In genomic region chr17:80795453-80796105, GRCm38 (mm10) we compare ENCODE assay signal across 24 mouse cellular contexts.
DNase-seq lines count a peak whose midpoint lies in the region; ATAC-seq and TF ChIP-seq lines count a peak whose summit lies in the region.
"Had no signal": no experiment of that assay in that cellular context is flagged by ENCODE, and none has a peak within 500 bp of the region (broad histone marks: within the 10 kb centered on the region; RNA-seq: fewer than 3 reads in every experiment).

No protein-coding gene starts in this region.

- H3K36me3 ChIP-seq in stomach, embryonic 14.5 days (ENCODE audit: control insufficient read depth, insufficient read depth, low read length), result no peaks in the 10 kb centered on the region
- H3K36me3 ChIP-seq: embryonic facial prominence, embryonic 12.5 days; forebrain, embryonic 12.5 days; midbrain, embryonic 12.5 days; neural tube, embryonic 13.5 days; stomach, embryonic 15.5 days had no signal

- peak; percentile 62; the same call in 1 of the 2 replicates for ATAC-seq in stomach, embryonic 14.5 days (ENCODE audit: insufficient number of reproducible peaks, insufficient read depth, low FRiP score, low read depth)
- ATAC-seq: CD4-positive, CD25-positive, alpha-beta regulatory T cell, adult 4 months; hindbrain, embryonic 16.5 days had no signal

- peak; percentile 39 for DNase-seq in cerebellum, adult 9-11 months
- DNase-seq in cerebellum, postnatal 25 days, result no peak
- DNase-seq in lung, adult 18-20 months, result peak; percentile 38 to 54
- DNase-seq in lung, adult 2 months, result no peak
- DNase-seq in retina, embryonic 14.5 days (ENCODE audit: low spot score), result no peak
- no peak for DNase-seq in adrenal gland, postnatal 10 days
- DNase-seq: cerebellum, adult 8-10 months; gastrocnemius, adult 2 months; heart, postnatal 14 days; kidney, adult 2 months; kidney, postnatal 14 days; right cerebral cortex, postnatal 14 days; spleen, adult 18-20 months had no signal

- H3K27ac ChIP-seq in embryonic fibroblast, embryonic 13.5 days (ENCODE audit: insufficient read depth, low read length), result peak overlapping the region; percentile 93
- H3K27ac ChIP-seq in stomach, embryonic 14.5 days (ENCODE audit: low read length), result no peak overlapping the region
- H3K27ac ChIP-seq: embryonic facial prominence, embryonic 12.5 days; forebrain, embryonic 12.5 days; gastrocnemius, adult 2 months; liver, embryonic 14.5 days; midbrain, embryonic 12.5 days; neural tube, embryonic 13.5 days; stomach, embryonic 15.5 days had no signal

- no peaks in the 10 kb centered on the region for H3K9me3 ChIP-seq in stomach, embryonic 14.5 days (ENCODE audit: control insufficient read depth, low read depth, low read length)
- H3K9me3 ChIP-seq: embryonic facial prominence, embryonic 12.5 days; forebrain, embryonic 12.5 days; midbrain, embryonic 12.5 days; neural tube, embryonic 13.5 days; stomach, embryonic 15.5 days had no signal

- H3K27me3 ChIP-seq in stomach, embryonic 14.5 days (ENCODE audit: control insufficient read depth, insufficient read depth, low read length), result no peaks in the 10 kb centered on the region
- H3K27me3 ChIP-seq: embryonic facial prominence, embryonic 12.5 days; forebrain, embryonic 12.5 days; midbrain, embryonic 12.5 days; neural tube, embryonic 13.5 days; stomach, embryonic 15.5 days had no signal

- peaks cover 14% of the 10 kb centered on the region for H3K4me1 ChIP-seq in lung, adult 2 months (ENCODE audit: control insufficient read depth, insufficient read depth, low read length)
- peaks cover 7% of the 10 kb centered on the region; the same call in 1 of the 2 replicates for H3K4me1 ChIP-seq in embryonic fibroblast, embryonic 13.5 days (ENCODE audit: control insufficient read depth, insufficient read depth, low read length)
- peaks cover 6% of the 10 kb centered on the region; the same call in 1 of the 2 replicates for H3K4me1 ChIP-seq in stomach, embryonic 14.5 days (ENCODE audit: control insufficient read depth, insufficient read depth, low read length)
- H3K4me1 ChIP-seq: embryonic facial prominence, embryonic 12.5 days; midbrain, embryonic 12.5 days; neural tube, embryonic 13.5 days had no signal

- no peak for TF ChIP-seq POLR2A in lung, adult 2 months (IDR thresholded peaks at IDR 0.05; ENCODE audit: borderline replicate concordance, extremely low read depth, low read depth, low read length)
- TF ChIP-seq POLR2A in embryonic fibroblast, embryonic 13.5 days (IDR thresholded peaks at IDR 0.05; ENCODE audit: low read depth, low read length), result 0 out of 2 replicates have a peak, but pooled peaks have one; percentile 12

- no peak overlapping the region for H3K4me3 ChIP-seq in lung, adult 2 months (replicated peaks; ENCODE audit: extremely low read depth, low read depth, low read length)
- H3K4me3 ChIP-seq in embryonic fibroblast, embryonic 13.5 days (ENCODE audit: insufficient read depth, low read length), result no peak overlapping the region
- H3K4me3 ChIP-seq in stomach, embryonic 14.5 days (ENCODE audit: low read depth, low read length), result no peak overlapping the region
- H3K4me3 ChIP-seq: embryonic facial prominence, embryonic 12.5 days; forebrain, embryonic 12.5 days; gastrocnemius, adult 2 months; midbrain, embryonic 12.5 days; neural tube, embryonic 13.5 days; stomach, embryonic 15.5 days had no signal

- no peak overlapping the region for H3K9ac ChIP-seq in stomach, embryonic 14.5 days (replicated peaks; ENCODE audit: low read depth, low read length)
- H3K9ac ChIP-seq: embryonic facial prominence, embryonic 12.5 days; forebrain, embryonic 12.5 days; liver, embryonic 14.5 days; midbrain, embryonic 12.5 days; neural tube, embryonic 13.5 days; stomach, embryonic 15.5 days had no signal

- 61% methylated on average over 8 of the region's 8 CpGs for WGBS in lung, adult 2 months
- WGBS in stomach, embryonic 14.5 days, result 60% methylated on average over 8 of the region's 8 CpGs

- no peak for TF ChIP-seq CTCF in lung, adult 2 months (IDR thresholded peaks at IDR 0.05; ENCODE audit: insufficient read depth, low read length)
- TF ChIP-seq CTCF in embryonic fibroblast, embryonic 13.5 days (IDR thresholded peaks at IDR 0.05; ENCODE audit: borderline replicate concordance, insufficient read depth, low read length), result no peak

- H3K4me2 ChIP-seq in stomach, embryonic 14.5 days (replicated peaks; ENCODE audit: low read depth, low read length), result no peak overlapping the region
- H3K4me2 ChIP-seq: embryonic facial prominence, embryonic 12.5 days; forebrain, embryonic 12.5 days; heart, embryonic 11.5 days; midbrain, embryonic 12.5 days; neural tube, embryonic 13.5 days; stomach, embryonic 15.5 days had no signal

Comparison
In these comparisons a context has a peak if more than half of its experiments do, and no peak if none do; other contexts are left out.
1. DNase-seq: peak in cerebellum, adult 9-11 months (single experiment) and lung, adult 18-20 months (2 of 2); none in cerebellum, postnatal 25 days (0 of 2), lung, adult 2 months (single experiment), retina, embryonic 14.5 days (single experiment) and adrenal gland, postnatal 10 days (single experiment).